Mouse (Mus musculus) brain, adult 2 months (tissue): ENCODE results near the gene Cdh13.
A peak's percentile ranks its signal among the peaks of the same experiment; 100 is the strongest.

Source experiments
- DNase-seq: peaks from one replicate; pipeline ENCODE4 v3.0.0; 2011; ENCODE audit warnings: low read depth, low spot score

Cdh13 gene

GRCm38 (mm10) chr8:119345029-119345682 is 1061.6 kb downstream of the Cdh13 start:
- no peak for DNase-seq

- DNase-seq, result no peak
Observed at GRCm38 (mm10) chr8:119345683-119346075, 1062.1 kb downstream of the Cdh13 start.

- no peak for DNase-seq
Observed at GRCm38 (mm10) chr8:119351647-119352046, 1068.1 kb downstream of the Cdh13 start.

- peak; percentile 40 for DNase-seq
Observed at GRCm38 (mm10) chr8:119352977-119353658, 1069.6 kb downstream of the Cdh13 start.

- DNase-seq, result no peak
Observed at GRCm38 (mm10) chr8:119353659-119354023, 1070.1 kb downstream of the Cdh13 start.

- DNase-seq, result peak; percentile 33
Observed at GRCm38 (mm10) chr8:119356631-119357030, 1073.1 kb downstream of the Cdh13 start.

- DNase-seq, result no peak
Observed at GRCm38 (mm10) chr8:119358175-119358574, 1074.6 kb downstream of the Cdh13 start.

- no peak for DNase-seq
Observed at GRCm38 (mm10) chr8:119358836-119359235, 1075.3 kb downstream of the Cdh13 start.

GRCm38 (mm10) chr8:119360686-119361295 is 1077.3 kb downstream of the Cdh13 start:
- no peak for DNase-seq
